10 mouse cellular contexts compared by ENCODE assay signal in genomic region chr16:57301512-57302115, GRCm38 (mm10). TPM values are rescaled to one million over a fixed set of nuclear protein-coding genes. Genes with fewer than 3 reads are reported as not detected.
DNase-seq lines count a peak whose midpoint lies in the region; ATAC-seq lines count a peak whose summit lies in the region.
"Had no signal": no experiment of that assay in that cellular context is flagged by ENCODE, and none has a peak within 500 bp of the region (broad histone marks: within the 10 kb centered on the region; RNA-seq: fewer than 3 reads in every experiment).

No protein-coding gene starts in this region.

- no peaks in the 10 kb centered on the region for H3K9me3 ChIP-seq in hindbrain, embryonic 16.5 days (ENCODE audit: control insufficient read depth, low read length)
- H3K9me3 ChIP-seq in hindbrain, embryonic 11.5 days (ENCODE audit: control insufficient read depth, low read length) = no peaks in the 10 kb centered on the region
- H3K9me3 ChIP-seq in forebrain, embryonic 14.5 days (replicated peaks; ENCODE audit: control insufficient read depth, low read length) = no peaks in the 10 kb centered on the region
- H3K9me3 ChIP-seq: limb, embryonic 15.5 days had no signal

- H3K27ac ChIP-seq in hindbrain, embryonic 16.5 days (ENCODE audit: low read depth, low read length) = peak overlapping the region; percentile 17; the same call in 1 of the 2 replicates
- H3K27ac ChIP-seq in hindbrain, embryonic 11.5 days (ENCODE audit: low read depth, low read length) = no peak overlapping the region
- H3K27ac ChIP-seq in macrophage = peak overlapping the region; percentile 52
- H3K27ac ChIP-seq in forebrain, embryonic 14.5 days (ENCODE audit: low read depth, low read length) = no peak overlapping the region
- H3K27ac ChIP-seq: limb, embryonic 15.5 days had no signal

- H3K9ac ChIP-seq in hindbrain, embryonic 16.5 days (ENCODE audit: low read depth, low read length) = no peak overlapping the region
- no peak overlapping the region for H3K9ac ChIP-seq in hindbrain, embryonic 11.5 days (ENCODE audit: low read depth, low read length)
- no peak overlapping the region for H3K9ac ChIP-seq in forebrain, embryonic 14.5 days (ENCODE audit: low read length)
- H3K9ac ChIP-seq: limb, embryonic 15.5 days had no signal

- no peak for ATAC-seq in hindbrain, embryonic 16.5 days
- ATAC-seq in hindbrain, embryonic 11.5 days (ENCODE audit: low FRiP score) = no peak
- ATAC-seq in forebrain, embryonic 14.5 days = no peak

- no peak overlapping the region for H3K4me2 ChIP-seq in hindbrain, embryonic 16.5 days (ENCODE audit: low read length)
- no peak overlapping the region for H3K4me2 ChIP-seq in hindbrain, embryonic 11.5 days (replicated peaks; ENCODE audit: low read depth, low read length)
- H3K4me2 ChIP-seq in forebrain, embryonic 14.5 days (ENCODE audit: low read length) = no peak overlapping the region
- H3K4me2 ChIP-seq: limb, embryonic 15.5 days had no signal

- no peak overlapping the region for H3K4me3 ChIP-seq in hindbrain, embryonic 16.5 days (ENCODE audit: low read length)
- no peak overlapping the region for H3K4me3 ChIP-seq in hindbrain, embryonic 11.5 days (ENCODE audit: low read depth, low read length)
- H3K4me3 ChIP-seq in macrophage (ENCODE audit: inconsistent target) = no peak overlapping the region
- H3K4me3 ChIP-seq in forebrain, embryonic 14.5 days (ENCODE audit: low read depth, low read length) = no peak overlapping the region
- H3K4me3 ChIP-seq: limb, embryonic 15.5 days had no signal

- H3K27me3 ChIP-seq in hindbrain, embryonic 16.5 days (replicated peaks; ENCODE audit: control insufficient read depth, insufficient read depth, low read length) = no peaks in the 10 kb centered on the region
- no peaks in the 10 kb centered on the region for H3K27me3 ChIP-seq in hindbrain, embryonic 11.5 days (ENCODE audit: control insufficient read depth, insufficient read depth, low read length)
- no peaks in the 10 kb centered on the region for H3K27me3 ChIP-seq in forebrain, embryonic 14.5 days (replicated peaks; ENCODE audit: control insufficient read depth, insufficient read depth, low read length)
- H3K27me3 ChIP-seq: limb, embryonic 15.5 days had no signal

- DNase-seq in hindbrain, embryonic 11.5 days (ENCODE audit: low spot score) = no peak
- peak; percentile 22 for DNase-seq in lung, postnatal 36 days
- DNase-seq in lung, postnatal 25 days (ENCODE audit: low spot score) = no peak
- no peak for DNase-seq in right cerebral cortex, postnatal 25 days
- no peak for DNase-seq in forebrain, embryonic 14.5 days (ENCODE audit: low spot score)
- DNase-seq: gastrocnemius, postnatal 36 days; midbrain, embryonic 14.5 days had no signal

- H3K79me2 ChIP-seq in macrophage (ENCODE audit: inconsistent target) = no peaks in the 10 kb centered on the region

- H3K4me1 ChIP-seq in hindbrain, embryonic 16.5 days (ENCODE audit: control insufficient read depth, insufficient read depth, low read depth, low read length) = no peaks in the 10 kb centered on the region
- 0 out of 2 replicates have a peak, but pooled peaks cover 3% of the 10 kb centered on the region for H3K4me1 ChIP-seq in hindbrain, embryonic 11.5 days (replicated peaks; ENCODE audit: control insufficient read depth, insufficient read depth, low read length)
- no peaks in the 10 kb centered on the region for H3K4me1 ChIP-seq in forebrain, embryonic 14.5 days (ENCODE audit: control insufficient read depth, insufficient read depth, low read length)

- no peaks in the 10 kb centered on the region for H3K36me3 ChIP-seq in hindbrain, embryonic 16.5 days (ENCODE audit: control insufficient read depth, insufficient read depth, low read length)
- no peaks in the 10 kb centered on the region for H3K36me3 ChIP-seq in hindbrain, embryonic 11.5 days (ENCODE audit: control insufficient read depth, insufficient read depth, low read length)
- no peaks in the 10 kb centered on the region for H3K36me3 ChIP-seq in macrophage (ENCODE audit: inconsistent target)
- H3K36me3 ChIP-seq in forebrain, embryonic 14.5 days (ENCODE audit: control insufficient read depth, insufficient read depth, low read length) = no peaks in the 10 kb centered on the region
- H3K36me3 ChIP-seq: limb, embryonic 15.5 days had no signal

- 74% methylated on average over 9 of the region's 9 CpGs for WGBS in hindbrain, embryonic 16.5 days
- WGBS in hindbrain, embryonic 11.5 days = 79% methylated on average over 9 of the region's 9 CpGs
- 21% methylated on average over 9 of the region's 9 CpGs for WGBS in macrophage (ENCODE audit: missing documents)
- WGBS in forebrain, embryonic 14.5 days = 89% methylated on average over 9 of the region's 9 CpGs

RNA-seq across cellular contexts. Expression of gene Tmem30c, which starts 8.9 kb away (rescaled TPM):
- 0.31 and 0.34 TPM in 2 replicates for polyA plus RNA-seq in hindbrain, embryonic 16.5 days (2015; fragmentation: Nextera tagmentation; extraction: Ambion mirVana)
- polyA plus RNA-seq in hindbrain, embryonic 11.5 days (2014; fragmentation: Nextera tagmentation; extraction: Ambion mirVana) = 0.17 and 0.20 TPM in 2 replicates
- total RNA-seq in macrophage (2018; cell fraction: chromatin; rRNA removed) = under 1 TPM in 2 of 26 experiments, not detected in 24; 0.31 to 0.37 TPM
- not detected for total RNA-seq in macrophage (2018; cell fraction: cytosol; rRNA removed)
- under 1 TPM in 2 of 26 experiments, not detected in 24; 0.21 to 0.41 TPM for total RNA-seq in macrophage (2018; cell fraction: nucleus; rRNA removed)
- polyA plus RNA-seq in macrophage (2018) = not detected in 3 replicates
- polyA plus RNA-seq in forebrain, embryonic 14.5 days (2014; fragmentation: Nextera tagmentation; extraction: Ambion mirVana) = 0.37 TPM in 1 of 2 replicates, not detected in the other
- total RNA-seq: gastrocnemius, postnatal 36 days had no signal
- polyA plus RNA-seq: limb, embryonic 15.5 days had no signal

RNA-seq across cellular contexts. Expression of gene Filip1l, which starts 51.3 kb away (rescaled TPM):
- 2.2 and 3.2 TPM in 2 replicates for polyA plus RNA-seq in hindbrain, embryonic 16.5 days (2015; fragmentation: Nextera tagmentation; extraction: Ambion mirVana)
- polyA plus RNA-seq in hindbrain, embryonic 11.5 days (2014; fragmentation: Nextera tagmentation; extraction: Ambion mirVana) = 9.7 and 11.8 TPM in 2 replicates
- 100 to 1,000 TPM in 1 of 26 experiments, 10 to 100 TPM in 25; 15.7 to 121 (median 40.1) TPM for total RNA-seq in macrophage (2018; cell fraction: chromatin; rRNA removed)
- total RNA-seq in macrophage (2018; cell fraction: cytosol; rRNA removed) = 10 to 100 TPM in 23 of 26 experiments, 1 to 10 TPM in 3; 8.3 to 61.4 (median 18.6) TPM
- 10 to 100 TPM; 15.2 to 86.1 (median 48.0) TPM for total RNA-seq in macrophage (2018; cell fraction: nucleus; rRNA removed)
- polyA plus RNA-seq in macrophage (2018) = 15.6 to 41.8 TPM (median 28.1 TPM) in 3 replicates
- 2.2 and 2.5 TPM in 2 replicates for polyA plus RNA-seq in forebrain, embryonic 14.5 days (2014; fragmentation: Nextera tagmentation; extraction: Ambion mirVana)

Comparison
In these comparisons a context has a peak if more than half of its experiments do, and no peak if none do; other contexts are left out.
1. H3K27ac ChIP-seq: peak in hindbrain, embryonic 16.5 days (single experiment) and macrophage (single experiment); none in hindbrain, embryonic 11.5 days (single experiment) and forebrain, embryonic 14.5 days (single experiment).